Mouse (Mus musculus) lung, postnatal 10 days (tissue): ENCODE results near the gene Cops3.

ENCODE experiments used
- DNase-seq: peaks from one replicate; pipeline ENCODE4 v3.0.0; 2021

Cops3 gene

DNA sequence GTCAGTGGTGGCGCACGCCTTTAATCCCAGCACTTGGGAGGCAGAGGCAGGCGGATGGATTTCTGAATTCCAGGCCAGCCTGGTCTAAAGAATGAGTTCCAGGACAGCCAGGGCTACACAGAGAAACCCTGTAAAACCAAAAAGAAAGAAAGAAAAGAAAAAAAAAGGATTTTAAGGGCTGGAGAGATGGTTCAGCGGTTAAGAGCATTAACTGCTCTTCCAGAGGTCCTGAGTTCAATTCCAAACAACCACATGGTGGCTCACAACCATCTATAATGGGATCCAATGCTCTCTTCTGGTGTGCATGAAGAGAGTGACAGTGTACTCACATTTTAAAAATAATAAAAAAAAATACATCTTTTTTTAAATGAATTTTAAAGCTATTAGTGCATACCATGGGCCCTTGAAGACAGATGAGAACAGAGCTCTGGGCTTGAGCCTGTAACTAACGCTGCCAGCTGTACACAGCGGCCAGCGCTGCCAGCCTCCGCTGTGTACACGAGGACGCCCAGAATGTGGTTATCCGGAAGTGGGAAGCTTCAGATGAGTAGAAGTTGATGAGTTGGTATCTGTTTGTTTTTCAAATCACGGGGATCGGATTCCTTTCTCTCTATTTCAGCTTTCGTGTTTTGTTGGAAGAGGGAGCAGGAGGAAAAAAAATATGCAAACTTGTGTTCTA lies 29.0 kb downstream of the Cops3 start:
- DNase-seq = no peak

DNA sequence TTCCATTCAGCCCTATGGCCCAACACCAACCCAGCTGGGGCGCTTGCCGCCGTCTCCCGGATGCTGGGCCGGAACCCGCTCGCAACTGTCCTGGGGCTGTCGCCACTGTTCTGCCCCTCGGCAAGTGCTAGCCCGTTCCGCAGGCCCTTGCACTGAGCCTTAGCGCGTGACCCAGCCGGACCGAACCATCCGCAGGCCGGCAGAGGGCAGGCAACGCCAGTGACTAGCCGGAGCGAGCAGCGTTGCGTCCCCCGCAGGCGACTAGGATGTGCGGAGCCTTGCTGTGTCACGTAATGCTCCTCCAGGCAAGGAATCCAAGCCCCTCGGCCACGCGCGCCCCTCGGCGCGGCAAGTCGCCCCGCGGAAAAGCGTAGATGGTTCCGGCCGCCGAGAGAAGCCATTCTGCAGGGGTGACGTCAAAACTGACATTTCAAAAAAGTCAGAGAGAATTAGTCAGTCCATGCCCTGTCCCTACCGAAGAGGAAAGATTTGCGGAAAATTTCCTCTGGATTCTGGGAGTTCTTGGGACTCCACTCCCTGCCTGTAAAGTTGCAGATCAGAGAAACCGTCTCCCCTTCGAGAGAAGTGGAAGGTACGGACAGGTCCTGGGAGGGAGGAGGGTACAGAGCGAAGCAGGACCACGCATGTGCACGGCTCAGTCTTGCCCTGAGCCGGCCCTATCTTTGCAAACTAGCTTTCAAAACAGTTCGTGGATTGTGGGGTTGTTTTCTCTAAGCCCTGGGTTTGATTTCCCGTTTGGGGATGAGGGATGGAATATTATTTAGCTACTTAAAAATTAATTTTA lies 29.8 kb downstream of the Cops3 start, which contains the start of gene Flcn:
TSS of gene Flcn (minus strand) at position 347 of the 805 bp plus-strand sequence.
- peak; percentile 89 for DNase-seq

GRCm38 (mm10) chr11:59809071-59809669 lies 30.5 kb downstream of the Cops3 start:
- DNase-seq = peak; percentile 73

- DNase-seq = no peak
Observed at GRCm38 (mm10) chr11:59808170-59808960, 31.3 kb downstream of the Cops3 start.

- no peak for DNase-seq
Observed at GRCm38 (mm10) chr11:59805656-59806055, 34.0 kb downstream of the Cops3 start.

GRCm38 (mm10) chr11:59805256-59805655 lies 34.4 kb downstream of the Cops3 start:
- no peak for DNase-seq

- no peak for DNase-seq
Observed at GRCm38 (mm10) chr11:59804409-59805110, 35.1 kb downstream of the Cops3 start.

DNA sequence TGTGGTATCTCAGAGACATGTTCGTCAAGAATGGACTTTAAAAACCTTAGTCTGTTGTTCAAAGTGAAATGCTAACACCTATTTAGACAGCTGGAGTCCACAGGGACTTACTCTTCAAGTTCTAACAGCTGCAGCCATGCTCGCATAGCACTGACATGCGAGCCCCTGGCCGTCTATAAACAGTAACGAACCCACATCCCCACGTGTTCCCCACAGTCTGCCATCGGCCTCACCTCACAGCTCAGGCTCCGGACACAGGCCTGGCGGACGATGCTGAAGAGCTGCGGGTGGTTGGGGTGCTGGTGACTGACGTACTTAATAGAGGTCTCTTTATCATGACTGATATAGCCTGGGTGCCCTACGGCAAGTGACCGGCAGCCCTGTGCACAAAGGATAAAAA lies 36.1 kb downstream of the Cops3 start:
- DNase-seq = no peak

DNA sequence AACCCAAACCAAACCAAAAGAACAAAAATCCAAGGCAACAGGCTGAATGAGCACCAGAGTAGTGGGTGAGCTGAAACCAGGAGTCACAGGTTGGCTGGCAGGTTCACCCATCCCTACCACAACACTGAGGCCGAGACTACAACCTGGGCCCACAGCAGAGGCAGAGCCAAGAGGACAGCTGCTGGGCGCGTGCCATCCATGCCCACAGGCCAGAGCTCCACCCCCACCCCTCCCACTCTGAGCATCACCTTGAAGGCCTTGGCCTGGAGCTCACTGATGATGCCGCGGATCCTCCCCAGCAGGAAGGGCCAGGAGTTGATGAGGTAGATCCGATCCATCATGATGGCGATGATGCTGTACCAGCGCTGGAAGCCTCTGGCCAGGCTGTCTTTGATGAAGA lies 37.8 kb downstream of the Cops3 start:
- no peak for DNase-seq

GRCm38 (mm10) chr11:59800412-59800811 lies 39.2 kb downstream of the Cops3 start:
- no peak for DNase-seq

DNA sequence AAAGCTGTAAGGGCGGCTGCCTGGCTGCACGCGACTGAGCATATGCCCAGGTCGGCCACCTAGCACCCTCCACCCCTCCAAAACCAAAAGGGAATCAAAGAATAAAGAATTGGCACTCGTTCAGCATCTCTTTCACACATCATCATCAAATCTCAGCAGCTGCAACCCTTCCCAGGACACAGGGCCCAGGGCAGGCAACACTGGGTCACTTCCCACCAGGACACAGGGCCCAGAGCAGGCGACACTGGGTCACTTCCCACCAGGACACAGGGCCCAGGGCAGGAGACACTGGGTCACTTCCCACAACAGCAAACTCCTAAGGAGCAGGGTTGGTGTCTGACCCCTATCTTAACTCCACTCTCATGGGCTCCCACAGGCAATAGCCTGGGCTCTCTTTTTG lies 46.2 kb downstream of the Cops3 start:
- DNase-seq = peak; percentile 58

- no peak for DNase-seq
Observed at GRCm38 (mm10) chr11:59789311-59789710, 50.3 kb downstream of the Cops3 start.

DNA sequence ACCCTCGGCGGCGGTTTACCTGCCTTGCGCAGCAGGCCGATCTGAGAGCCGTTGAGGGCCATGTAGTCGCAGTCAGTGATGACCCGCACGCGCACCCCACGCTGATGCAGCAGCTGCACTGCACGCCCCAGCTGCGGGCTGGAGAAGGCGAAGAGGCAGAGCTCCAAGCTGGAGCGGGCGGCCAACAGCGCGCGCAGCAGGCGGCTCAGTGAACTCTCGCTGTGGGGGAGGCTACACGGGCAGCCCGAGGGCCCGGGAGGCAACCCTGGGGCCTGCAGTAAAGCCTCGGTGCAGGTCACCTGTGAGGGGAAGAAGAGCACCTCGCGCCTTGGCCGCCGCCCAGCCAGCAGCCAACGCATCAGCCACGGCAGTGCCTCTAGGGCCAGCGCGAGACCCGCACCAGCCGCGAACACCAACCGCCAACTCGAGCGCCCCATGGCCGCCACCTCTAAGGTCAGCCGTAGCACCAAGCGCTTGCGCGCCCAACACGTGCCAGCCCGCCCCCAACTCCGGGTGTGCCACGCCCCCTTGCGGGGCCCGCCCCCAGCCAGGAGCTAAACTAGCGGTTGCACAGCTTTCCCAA lies 52.3 kb downstream of the Cops3 start, which contains the start of gene Pld6:
TSS of gene Pld6 (minus strand) at position 447 of the 583 bp plus-strand sequence.
- peak; percentile 87 for DNase-seq

GRCm38 (mm10) chr11:59786444-59787198 lies 53.0 kb downstream of the Cops3 start:
- DNase-seq = no peak

- DNase-seq = no peak
Observed at GRCm38 (mm10) chr11:59783591-59783990, 56.0 kb downstream of the Cops3 start.

GRCm38 (mm10) chr11:59782091-59782590 lies 57.5 kb downstream of the Cops3 start:
- DNase-seq = no peak

DNA sequence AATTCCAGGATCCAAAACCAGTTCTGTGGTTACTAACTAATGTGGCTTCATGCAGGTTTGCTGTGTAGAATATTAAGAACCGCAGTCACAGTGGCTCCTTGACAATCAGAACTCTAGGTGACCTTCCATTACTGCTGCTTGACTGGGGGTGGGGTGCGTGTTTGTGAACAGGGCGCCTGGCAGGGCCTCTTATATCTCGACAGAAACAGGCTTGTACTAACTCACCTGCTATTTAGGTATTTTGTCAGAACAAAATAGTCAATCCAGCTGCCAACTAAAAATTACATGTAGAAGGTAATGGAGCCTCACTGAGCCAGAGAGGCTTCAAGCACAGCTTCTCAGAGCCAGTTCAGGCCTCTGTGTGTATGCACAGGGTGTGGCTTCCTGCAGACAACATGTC lies 59.4 kb downstream of the Cops3 start:
- DNase-seq = no peak

DNA sequence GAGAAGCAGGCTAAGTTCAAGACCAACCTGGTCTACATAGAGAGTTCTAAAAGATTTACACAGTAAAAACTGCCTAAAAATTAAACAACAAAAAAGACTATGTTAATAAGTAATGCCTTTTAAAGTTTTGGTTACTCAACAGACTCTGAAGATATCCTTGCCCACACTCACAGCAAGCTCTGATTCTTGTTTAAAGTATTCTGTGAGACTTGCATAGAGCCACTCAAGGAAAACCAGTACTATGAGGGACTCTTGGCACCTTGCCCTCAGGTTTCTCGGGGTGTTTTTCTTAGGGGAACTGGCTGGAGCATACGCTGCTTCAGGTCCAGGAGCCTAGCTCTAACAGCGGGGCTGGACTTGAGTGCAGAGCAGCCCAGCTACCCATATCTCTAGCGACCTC lies 60.2 kb downstream of the Cops3 start:
- DNase-seq = peak; percentile 45

GRCm38 (mm10) chr11:59778874-59779223 lies 60.8 kb downstream of the Cops3 start:
- no peak for DNase-seq

DNA sequence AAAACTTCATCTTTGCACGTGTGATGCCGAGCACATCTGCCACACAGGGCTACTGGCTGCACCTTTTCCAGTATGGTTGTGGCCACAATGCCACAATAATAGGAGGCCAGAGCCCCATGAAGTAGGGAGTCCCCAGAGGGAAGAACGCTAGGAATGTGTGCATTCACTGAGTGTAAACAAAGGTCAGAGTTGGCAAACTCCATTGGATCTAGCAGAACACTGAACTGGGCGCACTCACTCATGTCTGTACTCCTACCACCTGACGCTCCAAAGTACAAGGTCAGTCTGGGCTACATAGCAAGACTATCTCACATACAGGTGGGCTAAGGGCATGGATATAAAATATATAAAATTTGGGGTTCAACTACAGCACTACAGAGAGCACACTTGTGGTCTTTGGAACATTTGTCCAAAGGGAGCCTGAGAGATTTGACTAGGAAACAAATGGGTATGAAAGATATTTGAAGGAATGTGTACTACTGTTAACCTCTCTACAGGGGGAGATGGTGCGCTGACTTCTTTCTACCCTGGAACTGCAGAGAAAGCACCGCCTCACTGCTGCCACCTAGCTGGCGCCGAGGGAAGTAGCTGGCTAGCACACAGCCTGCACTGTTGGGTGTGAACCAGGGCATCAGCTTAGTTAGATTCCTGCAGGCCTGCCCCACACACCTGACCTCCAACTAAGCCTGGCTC lies 61.3 kb downstream of the Cops3 start:
- DNase-seq = peak; percentile 88
